Comparison of ENCODE assay signal across 8 mouse cellular contexts in genomic region chr14:57998526-57999401, GRCm38 (mm10). TPM values are rescaled to one million over a fixed set of nuclear protein-coding genes. Genes with fewer than 3 reads are reported as not detected.
DNase-seq lines count a peak whose midpoint lies in the region; ATAC-seq lines count a peak whose summit lies in the region.

Gene Micu2 (minus strand): TSS chr14:57999262.

- no peaks in the 10 kb centered on the region for H3K36me3 ChIP-seq in hindbrain, embryonic 15.5 days
- no peaks in the 10 kb centered on the region for H3K36me3 ChIP-seq in macrophage (ENCODE audit: inconsistent target)

- WGBS in hindbrain, embryonic 15.5 days: 3% methylated on average over 75 of the region's 76 CpGs
- WGBS in macrophage (ENCODE audit: missing documents): 4% methylated on average over 70 of the region's 76 CpGs

- peaks cover 15% of the 10 kb centered on the region for H3K4me1 ChIP-seq in hindbrain, embryonic 15.5 days (replicated peaks)

- H3K9me3 ChIP-seq in hindbrain, embryonic 15.5 days: no peaks in the 10 kb centered on the region

- H3K27ac ChIP-seq in hindbrain, embryonic 15.5 days (replicated peaks): peak within 1 kb of the TSS; percentile 81
- H3K27ac ChIP-seq in macrophage: no peak within 1 kb of the TSS

- no peaks in the 10 kb centered on the region for H3K27me3 ChIP-seq in hindbrain, embryonic 15.5 days

- H3K4me2 ChIP-seq in hindbrain, embryonic 15.5 days: peak within 1 kb of the TSS; percentile 74

- peak; percentile 97 for ATAC-seq in hindbrain, embryonic 15.5 days (ENCODE audit: low FRiP score, low read depth)

- H3K79me2 ChIP-seq in macrophage (ENCODE audit: inconsistent target): peaks cover 49% of the 10 kb centered on the region; the same call in 1 of the 2 replicates

- peak within 1 kb of the TSS; percentile 67 for H3K9ac ChIP-seq in hindbrain, embryonic 15.5 days

- H3K4me3 ChIP-seq in hindbrain, embryonic 15.5 days: peak within 1 kb of the TSS; percentile 56
- H3K4me3 ChIP-seq in macrophage (ENCODE audit: inconsistent target): peak within 1 kb of the TSS; percentile 46

- DNase-seq in T-cell, adult 2 months (ENCODE audit: low spot score): peak; percentile 85
- DNase-seq in cerebellum, postnatal 36 days: peak; percentile 77 to 82
- peak; percentile 75 to 82 for DNase-seq in frontal cortex, postnatal 36 days (ENCODE audit: low spot score in 2 of 2)
- DNase-seq in left cerebral cortex, adult 11 months (ENCODE audit: low spot score): peak; percentile 70
- DNase-seq in right cerebral cortex, adult 18-20 months: peak; percentile 87
- peak; percentile 41 for DNase-seq in urinary bladder, postnatal 10 days (ENCODE audit: low spot score)

RNA-seq across cellular contexts. Expression of gene Micu2, which starts in this region (rescaled TPM):
- polyA plus RNA-seq in hindbrain, embryonic 15.5 days (2015; fragmentation: Nextera tagmentation; extraction: Ambion mirVana): 68.2 and 70.5 TPM in 2 replicates
- total RNA-seq in macrophage (2018; cell fraction: chromatin; rRNA removed): 10 to 100 TPM; 39.9 to 93.0 (median 67.3) TPM
- 10 to 100 TPM; 38.3 to 67.7 (median 50.7) TPM for total RNA-seq in macrophage (2018; cell fraction: cytosol; rRNA removed)
- 10 to 100 TPM; 19.3 to 63.6 (median 34.8) TPM for total RNA-seq in macrophage (2018; cell fraction: nucleus; rRNA removed)
- polyA plus RNA-seq in macrophage (2018): 44.9 to 62.5 TPM (median 57.3 TPM) in 3 replicates
